Mouse (Mus musculus) stomach, postnatal 0 days (tissue): Measurements from ENCODE around the gene Crybb3.

Experiments used
- CTCF ChIP-seq: IDR thresholded peaks from 2 replicates; pipeline ENCODE4 v1.5.1; 2016; ENCODE audit warnings: antibody characterized with exemption, low read depth, mild to moderate bottlenecking, moderate library complexity
- EP300 ChIP-seq: optimal IDR thresholded peaks from 2 replicates; pipeline ENCODE3; 2016; ENCODE audit warnings: antibody characterized with exemption

- no peak for TF ChIP-seq CTCF
- TF ChIP-seq EP300: no peak
Observed at GRCm38 (mm10) chr5:113090750-113091149, 9.4 kb upstream of the Crybb3 start.
